Mouse (Mus musculus): ENCODE measurements around the gene Rsph1. TPM values are rescaled to one million over a fixed set of nuclear protein-coding genes. Genes with fewer than 3 reads are reported as not detected.

Rsph1 gene
- polyA plus RNA-seq, 1 experiment, result 2.7 TPM

DNA sequence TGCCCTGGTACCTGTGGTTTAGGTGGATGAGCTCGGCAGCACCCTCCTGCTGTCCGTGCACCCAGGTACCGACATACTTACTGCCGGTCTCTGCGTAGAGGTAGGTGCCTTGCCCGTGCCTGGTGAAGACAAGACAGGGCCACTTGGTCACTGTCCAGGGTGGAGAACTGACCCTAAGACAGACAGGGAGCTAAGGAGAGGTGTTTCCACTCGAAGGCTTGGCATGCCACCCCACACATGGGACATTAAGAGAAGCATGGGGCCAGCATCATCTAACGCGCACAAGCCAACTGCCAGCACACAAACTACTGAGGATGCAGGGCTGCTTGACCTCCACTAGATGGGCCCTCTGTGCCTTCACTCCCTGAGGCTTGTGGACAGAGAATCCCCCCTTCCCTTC, 11.4 kb downstream of the Rsph1 start:
- no peak for TF ChIP-seq POLR2A (IDR thresholded peaks at IDR 0.05; ENCODE audit: borderline replicate concordance, insufficient read depth, low read length)
- no peak for TF ChIP-seq CTCF (IDR thresholded peaks at IDR 0.05; ENCODE audit: borderline replicate concordance, insufficient read depth, low read depth, low read length)
- Histone ChIP-seq H3K27me3 (ENCODE audit: control insufficient read depth, insufficient read depth, low read length) (no peaks in the 10 kb centered on the region), H3K4me3 (replicated peaks; ENCODE audit: insufficient read depth, low read depth, low read length) (no peak overlapping the region), H3K4me1 (ENCODE audit: control insufficient read depth, insufficient read depth, low read length) (no peaks in the 10 kb centered on the region), H3K27ac (ENCODE audit: insufficient read depth, low read length) (no peak overlapping the region)
- WGBS, result 87% methylated on average over 9 of the region's 9 CpGs
- DNase-seq, result no peak

DNA sequence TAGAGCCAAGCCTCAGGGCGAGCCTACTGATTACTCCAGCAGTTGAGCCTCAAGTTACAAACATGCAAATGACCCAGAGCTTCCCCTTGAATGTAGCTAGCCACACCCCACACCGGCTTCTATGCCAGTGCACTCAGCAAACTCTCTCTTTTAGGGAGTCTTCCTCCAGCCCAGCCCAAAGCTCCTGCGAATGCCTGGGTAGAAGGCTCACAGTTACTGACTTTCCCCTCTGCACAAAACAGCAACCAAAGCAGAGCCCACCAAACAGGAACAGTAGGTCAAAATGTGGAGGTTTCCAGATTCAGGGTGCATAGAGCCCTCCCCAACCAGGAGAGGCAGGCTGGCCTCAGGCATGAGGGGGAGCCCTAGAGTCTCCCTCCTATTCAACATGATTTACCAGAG, 12.0 kb downstream of the Rsph1 start:
- H3K4me1 ChIP-seq (ENCODE audit: control insufficient read depth, insufficient read depth, low read length), result no peaks in the 10 kb centered on the region
- WGBS, result 63% methylated on average over 3 of the region's 3 CpGs
- DNase-seq, result no peak
- H3K27me3 ChIP-seq (ENCODE audit: control insufficient read depth, insufficient read depth, low read length), result no peaks in the 10 kb centered on the region
- no peak overlapping the region for H3K4me3 ChIP-seq (replicated peaks; ENCODE audit: insufficient read depth, low read depth, low read length)
- no peak for TF ChIP-seq CTCF (IDR thresholded peaks at IDR 0.05; ENCODE audit: borderline replicate concordance, insufficient read depth, low read depth, low read length)
- TF ChIP-seq POLR2A (IDR thresholded peaks at IDR 0.05; ENCODE audit: borderline replicate concordance, insufficient read depth, low read length), result no peak
- H3K27ac ChIP-seq (ENCODE audit: insufficient read depth, low read length), result no peak overlapping the region

DNA sequence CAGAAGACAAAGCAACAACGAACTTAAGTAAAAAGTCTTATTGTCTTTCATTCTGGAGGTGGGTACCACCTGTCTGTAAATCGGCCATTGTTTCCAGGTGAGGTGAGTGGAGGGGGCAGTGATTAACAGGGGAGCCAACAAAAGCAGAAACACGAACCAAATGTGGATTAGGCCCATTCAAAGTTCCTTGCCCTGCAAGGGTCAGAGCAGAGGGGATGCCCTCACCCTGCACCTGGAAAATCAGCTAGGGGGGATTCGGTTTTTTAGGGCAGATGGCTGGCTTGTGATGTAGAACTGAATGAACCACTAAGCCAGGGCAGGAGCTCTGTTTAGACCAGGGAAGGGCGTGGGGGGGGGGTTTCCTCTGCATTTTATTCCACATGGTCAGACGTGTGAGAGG, 12.8 kb downstream of the Rsph1 start:
- H3K4me1 ChIP-seq (ENCODE audit: control insufficient read depth, insufficient read depth, low read length), result no peaks in the 10 kb centered on the region
- H3K4me3 ChIP-seq (replicated peaks; ENCODE audit: insufficient read depth, low read depth, low read length), result no peak overlapping the region
- H3K27ac ChIP-seq (ENCODE audit: insufficient read depth, low read length), result no peak overlapping the region
- H3K27me3 ChIP-seq (ENCODE audit: control insufficient read depth, insufficient read depth, low read length), result no peaks in the 10 kb centered on the region
- 71% methylated on average over 6 of the region's 6 CpGs for WGBS
- TF ChIP-seq POLR2A (IDR thresholded peaks at IDR 0.05; ENCODE audit: borderline replicate concordance, insufficient read depth, low read length) (no peak), CTCF (IDR thresholded peaks at IDR 0.05; ENCODE audit: borderline replicate concordance, insufficient read depth, low read depth, low read length) (no peak)
- no peak for DNase-seq

DNA sequence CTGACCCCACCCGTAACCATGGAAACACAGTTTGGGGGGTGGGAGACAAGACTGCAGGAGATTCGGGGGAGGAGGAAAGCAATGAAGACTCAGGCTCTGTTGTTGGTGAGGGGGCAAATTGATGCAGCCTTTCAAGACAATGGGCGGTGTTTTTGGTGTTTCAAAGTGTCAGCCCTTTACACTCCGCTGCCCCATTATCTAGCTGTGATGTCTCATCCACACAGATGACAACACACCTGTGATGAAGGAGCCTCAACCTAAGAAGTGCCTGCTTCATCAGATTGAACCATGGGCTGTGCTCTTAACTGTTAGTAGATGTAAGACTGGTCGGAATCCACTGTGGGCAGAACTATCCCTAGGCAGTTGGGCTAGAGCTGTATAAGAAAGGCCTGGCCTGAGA, 13.4 kb downstream of the Rsph1 start:
- TF ChIP-seq POLR2A (IDR thresholded peaks at IDR 0.05; ENCODE audit: borderline replicate concordance, insufficient read depth, low read length) (no peak), CTCF (IDR thresholded peaks at IDR 0.05; ENCODE audit: borderline replicate concordance, insufficient read depth, low read depth, low read length) (no peak)
- H3K4me1 ChIP-seq (ENCODE audit: control insufficient read depth, insufficient read depth, low read length), result no peaks in the 10 kb centered on the region
- H3K27me3 ChIP-seq (ENCODE audit: control insufficient read depth, insufficient read depth, low read length), result no peaks in the 10 kb centered on the region
- DNase-seq, result no peak
- no peak overlapping the region for H3K27ac ChIP-seq (ENCODE audit: insufficient read depth, low read length)
- no peak overlapping the region for H3K4me3 ChIP-seq (replicated peaks; ENCODE audit: insufficient read depth, low read depth, low read length)
- WGBS, result 91% methylated on average over 5 of the region's 5 CpGs

DNA sequence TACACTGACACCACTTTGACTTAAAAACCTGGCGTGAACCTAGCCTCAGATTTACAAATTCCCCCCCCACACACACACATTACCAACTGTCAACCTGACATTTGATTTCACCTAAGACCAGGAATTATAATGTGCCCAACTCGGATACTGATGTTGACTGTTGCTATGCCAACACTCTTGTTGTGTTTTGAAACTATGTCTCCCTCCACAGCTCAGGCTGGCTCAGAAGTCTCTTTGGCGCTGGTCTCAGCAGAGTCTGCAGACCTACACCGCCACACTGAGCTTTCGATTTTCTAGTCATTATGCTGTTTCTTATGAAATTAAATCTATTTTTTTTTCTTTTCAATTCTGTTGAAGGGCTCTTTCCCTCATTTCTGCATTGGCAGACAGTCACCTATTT, 14.5 kb downstream of the Rsph1 start:
- 66% methylated on average over 5 of the region's 5 CpGs for WGBS
- no peak overlapping the region for H3K4me3 ChIP-seq (replicated peaks; ENCODE audit: insufficient read depth, low read depth, low read length)
- no peaks in the 10 kb centered on the region for H3K4me1 ChIP-seq (ENCODE audit: control insufficient read depth, insufficient read depth, low read length)
- no peaks in the 10 kb centered on the region for H3K27me3 ChIP-seq (ENCODE audit: control insufficient read depth, insufficient read depth, low read length)
- H3K27ac ChIP-seq (ENCODE audit: insufficient read depth, low read length), result no peak overlapping the region
- DNase-seq, result no peak
- no peak for TF ChIP-seq POLR2A (IDR thresholded peaks at IDR 0.05; ENCODE audit: borderline replicate concordance, insufficient read depth, low read length)
- no peak for TF ChIP-seq CTCF (IDR thresholded peaks at IDR 0.05; ENCODE audit: borderline replicate concordance, insufficient read depth, low read depth, low read length)

DNA sequence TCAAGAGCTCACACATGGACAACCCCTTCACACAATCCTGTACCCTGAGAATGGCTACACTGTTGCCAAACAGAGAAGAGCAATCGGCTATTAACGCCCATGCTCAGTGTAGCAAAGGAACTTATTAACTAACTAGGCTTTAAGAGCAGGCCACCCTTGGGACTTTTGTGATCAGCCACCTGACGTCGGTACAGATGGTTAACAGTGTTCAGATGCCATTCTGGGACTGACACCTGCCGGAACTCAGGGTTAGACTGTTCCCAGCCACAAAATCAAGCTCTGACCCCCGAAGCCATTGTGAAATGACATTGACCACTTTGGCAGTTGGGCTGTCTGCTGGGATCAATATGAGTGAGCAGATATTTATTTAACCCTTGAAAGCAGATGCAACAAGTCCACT, 15.8 kb downstream of the Rsph1 start:
- TF ChIP-seq POLR2A (IDR thresholded peaks at IDR 0.05; ENCODE audit: borderline replicate concordance, insufficient read depth, low read length), result no peak
- TF ChIP-seq CTCF (IDR thresholded peaks at IDR 0.05; ENCODE audit: borderline replicate concordance, insufficient read depth, low read depth, low read length), result no peak
- no peaks in the 10 kb centered on the region for H3K27me3 ChIP-seq (ENCODE audit: control insufficient read depth, insufficient read depth, low read length)
- no peak overlapping the region for H3K4me3 ChIP-seq (replicated peaks; ENCODE audit: insufficient read depth, low read depth, low read length)
- WGBS, result 66% methylated on average over 6 of the region's 6 CpGs
- H3K4me1 ChIP-seq (ENCODE audit: control insufficient read depth, insufficient read depth, low read length), result no peaks in the 10 kb centered on the region
- no peak for DNase-seq
- H3K27ac ChIP-seq (ENCODE audit: insufficient read depth, low read length), result no peak overlapping the region

DNA sequence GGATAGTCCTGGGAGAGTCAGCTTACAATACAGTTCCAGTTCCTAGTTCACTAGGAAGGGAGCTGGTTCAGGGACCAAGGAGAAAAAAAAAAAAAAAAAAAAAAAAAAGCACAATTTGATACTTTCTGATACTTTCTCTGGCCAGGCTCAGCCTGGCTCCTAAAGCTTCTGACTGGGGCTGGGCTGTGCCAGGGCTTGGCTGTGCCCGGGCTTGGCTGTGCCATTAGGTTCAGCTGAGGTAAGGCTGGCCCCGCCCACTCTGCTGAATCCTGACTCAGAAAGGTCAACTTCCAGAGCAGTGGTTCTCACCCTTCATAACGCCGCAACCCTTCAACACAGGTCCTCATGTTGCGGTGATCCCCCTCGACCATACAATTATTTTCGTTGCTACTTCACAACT, 16.8 kb downstream of the Rsph1 start:
- no peak overlapping the region for H3K4me3 ChIP-seq (replicated peaks; ENCODE audit: insufficient read depth, low read depth, low read length)
- H3K4me1 ChIP-seq (ENCODE audit: control insufficient read depth, insufficient read depth, low read length), result no peaks in the 10 kb centered on the region
- WGBS, result 78% methylated on average over 7 of the region's 7 CpGs
- no peak for TF ChIP-seq POLR2A (IDR thresholded peaks at IDR 0.05; ENCODE audit: borderline replicate concordance, insufficient read depth, low read length)
- no peak for TF ChIP-seq CTCF (IDR thresholded peaks at IDR 0.05; ENCODE audit: borderline replicate concordance, insufficient read depth, low read depth, low read length)
- peak in 1 of 2 experiments; percentile 40 for DNase-seq
- no peaks in the 10 kb centered on the region for H3K27me3 ChIP-seq (ENCODE audit: control insufficient read depth, insufficient read depth, low read length)
- H3K27ac ChIP-seq (ENCODE audit: insufficient read depth, low read length), result no peak overlapping the region

DNA sequence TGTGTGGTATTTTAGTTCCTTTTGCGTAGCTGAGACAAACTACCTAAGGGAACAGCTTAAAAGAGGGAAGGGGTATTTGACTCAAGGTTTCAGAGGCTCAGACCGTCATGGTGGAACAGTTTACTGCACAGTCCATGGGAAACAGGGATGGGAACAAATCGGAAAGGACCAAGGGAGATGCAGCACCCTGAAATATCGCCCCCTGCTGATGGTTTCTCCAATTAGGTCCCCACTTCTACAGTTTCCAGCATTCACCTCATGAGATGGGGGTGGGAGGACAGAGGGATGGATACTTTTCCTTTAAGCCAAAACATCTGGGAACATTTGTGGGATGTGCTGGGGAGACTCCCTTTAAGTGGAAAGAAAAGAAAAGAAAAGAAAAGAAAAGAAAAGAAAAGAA, 17.4 kb downstream of the Rsph1 start:
- 77% methylated on average over 4 of the region's 4 CpGs for WGBS
- DNase-seq, result no peak
- H3K27ac ChIP-seq (ENCODE audit: insufficient read depth, low read length), result no peak overlapping the region
- H3K4me1 ChIP-seq (ENCODE audit: control insufficient read depth, insufficient read depth, low read length), result no peaks in the 10 kb centered on the region
- H3K27me3 ChIP-seq (ENCODE audit: control insufficient read depth, insufficient read depth, low read length), result no peaks in the 10 kb centered on the region
- TF ChIP-seq POLR2A (IDR thresholded peaks at IDR 0.05; ENCODE audit: borderline replicate concordance, insufficient read depth, low read length) (no peak), CTCF (IDR thresholded peaks at IDR 0.05; ENCODE audit: borderline replicate concordance, insufficient read depth, low read depth, low read length) (peak; percentile 29; the same call in 1 of the 2 replicates)
- no peak overlapping the region for H3K4me3 ChIP-seq (replicated peaks; ENCODE audit: insufficient read depth, low read depth, low read length)
